Mouse (Mus musculus) adrenal gland, adult 18-20 months (tissue): ENCODE data around the gene Tnpo3. TPM values are rescaled to one million over a fixed set of nuclear protein-coding genes. Genes with fewer than 3 reads are reported as not detected.
"Not testable (repeated sequence)": the region's sequence is repeated elsewhere in the genome, so short reads cannot be mapped to it uniquely, and the experiment has no call there.

Experiments used
- DNase-seq, 2 experiments: peaks; one replicate each; pipeline ENCODE4 v3.0.0; 2021 to 2022; ENCODE audit warnings: low spot score in 2 of 2
- total RNA-seq, 2 experiments: library from RNA; stranded (reverse); gene quantifications; 1 replicate in 1 of 2; 2 replicates in 1 of 2; pipeline ENCODE4 v1.2.3; 2021

Tnpo3 gene
- total RNA-seq, 2 experiments from 2014 or later, result 59.3 to 60.6 TPM

DNA sequence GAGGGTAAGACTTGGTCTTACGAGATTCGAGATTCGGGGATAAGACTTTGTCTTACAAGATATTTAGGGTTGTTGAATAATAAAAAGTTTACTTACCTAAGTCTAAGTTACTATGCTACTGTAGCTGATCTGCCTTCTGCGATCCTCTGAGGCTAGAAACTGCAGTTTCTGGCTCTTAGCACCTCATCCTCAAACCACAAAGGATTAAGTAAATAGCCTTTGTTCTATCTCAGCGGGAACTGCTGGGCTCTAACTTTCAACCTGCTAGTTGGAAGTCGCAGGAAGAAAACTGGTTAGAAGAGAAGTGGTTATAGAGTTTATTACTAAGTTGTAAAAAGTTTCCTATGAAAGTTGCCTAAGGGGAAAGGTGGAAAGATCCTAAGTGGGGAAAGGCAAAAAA lies 12.6 kb upstream of the Tnpo3 start:
- DNase-seq, result no peak

DNA sequence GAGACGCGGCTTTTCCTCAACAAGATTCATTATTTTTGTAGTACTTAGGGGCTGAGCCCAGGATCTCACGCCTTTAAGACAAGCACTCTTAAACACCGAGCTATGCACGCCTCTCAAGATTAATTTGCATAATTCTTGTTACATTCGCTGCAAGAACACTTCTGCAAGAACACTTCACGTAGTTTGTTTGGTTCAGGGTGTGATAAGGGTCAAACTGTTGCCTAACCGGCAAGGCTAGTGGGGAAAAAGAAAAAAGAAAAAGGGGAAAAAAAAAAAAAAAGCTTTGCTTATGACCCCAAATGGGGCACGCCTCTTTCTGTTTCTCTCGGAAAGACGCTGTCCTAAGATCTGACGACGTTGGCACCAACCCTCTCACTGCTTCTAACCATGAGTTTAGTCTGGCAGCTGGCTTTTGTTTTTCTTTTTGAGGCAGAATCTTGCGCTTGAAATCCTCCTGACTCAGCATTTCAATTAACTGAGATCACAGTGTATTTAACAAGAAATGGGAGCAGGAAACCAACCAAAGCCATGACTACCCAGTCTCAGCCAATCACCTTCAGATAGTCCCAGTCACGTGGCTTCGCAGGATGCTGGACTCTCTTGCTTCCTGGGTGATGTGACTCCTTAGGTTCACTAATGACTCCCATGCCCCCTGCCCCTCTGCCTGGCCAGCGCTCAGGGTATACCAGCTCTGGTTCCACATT lies 11.3 kb upstream of the Tnpo3 start:
- no peak for DNase-seq

DNA sequence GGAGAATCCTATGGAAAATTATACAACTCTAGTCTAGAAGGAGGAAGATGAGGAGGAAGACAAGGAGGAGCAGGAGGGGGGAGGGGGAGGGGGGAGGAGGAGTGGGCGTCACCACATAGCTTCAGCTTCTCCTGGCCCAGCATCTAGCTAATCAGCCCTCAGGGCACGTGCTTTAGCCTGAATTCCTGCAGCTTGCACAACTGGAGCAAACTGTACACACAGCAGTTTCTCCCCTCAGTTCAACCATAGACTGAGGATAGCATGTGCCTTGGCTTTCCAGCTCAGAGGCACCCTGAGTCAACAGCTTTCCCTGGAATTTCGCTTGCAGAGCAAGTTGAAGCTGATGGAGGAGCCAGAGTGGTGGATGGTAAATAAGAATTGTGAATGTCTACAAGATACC lies 10.5 kb upstream of the Tnpo3 start:
- no peak for DNase-seq

DNA sequence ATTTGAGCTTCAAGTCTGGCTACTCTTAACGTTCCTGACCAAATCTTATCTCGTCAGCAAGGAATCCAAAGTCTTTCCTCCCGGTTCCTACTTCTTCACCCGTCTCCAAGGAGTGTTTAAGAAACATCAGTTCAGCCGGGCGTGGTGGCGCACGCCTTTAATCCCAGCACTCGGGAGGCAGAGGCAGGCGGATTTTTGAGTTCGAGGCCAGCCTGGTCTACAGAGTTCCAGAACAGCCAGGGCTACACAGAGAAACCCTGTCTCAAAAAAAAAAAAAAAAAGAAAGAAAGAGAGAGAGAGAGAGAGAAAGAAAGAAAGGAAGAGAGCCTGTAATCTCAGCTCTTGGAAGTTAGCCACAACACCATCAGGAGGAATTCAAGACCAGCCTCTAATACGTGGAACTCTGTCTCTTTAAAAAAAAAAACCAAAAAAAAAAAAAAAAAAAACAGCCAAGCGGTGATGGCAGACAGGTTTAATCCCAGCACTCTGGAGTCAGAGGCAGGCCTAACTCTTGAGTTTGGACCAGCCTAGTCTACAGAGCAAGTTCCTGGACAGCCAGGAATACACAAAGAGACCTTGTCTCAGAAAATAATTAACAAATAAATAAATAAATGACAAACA lies 443 bp upstream of the Tnpo3 start:
- DNase-seq, result not testable (repeated sequence)

DNA sequence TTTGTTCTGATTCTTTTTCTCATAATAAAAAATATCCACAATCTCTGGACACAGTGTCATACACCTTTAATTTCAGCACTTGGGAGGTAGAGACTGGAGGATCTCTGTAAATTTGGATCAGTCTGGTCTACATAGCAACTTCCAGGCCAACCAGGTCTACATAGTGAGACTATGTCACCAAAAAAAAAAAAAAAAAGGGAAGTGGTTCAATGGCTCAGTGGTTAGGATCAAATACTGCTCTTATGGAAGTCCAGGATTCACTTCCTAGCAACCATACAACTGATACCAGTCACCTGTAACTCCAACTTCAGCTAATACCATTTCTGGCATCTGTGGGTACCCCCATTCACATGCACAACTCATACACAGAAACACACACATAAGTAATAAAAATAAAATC lies 9.5 kb downstream of the Tnpo3 start:
- DNase-seq, result no peak

DNA sequence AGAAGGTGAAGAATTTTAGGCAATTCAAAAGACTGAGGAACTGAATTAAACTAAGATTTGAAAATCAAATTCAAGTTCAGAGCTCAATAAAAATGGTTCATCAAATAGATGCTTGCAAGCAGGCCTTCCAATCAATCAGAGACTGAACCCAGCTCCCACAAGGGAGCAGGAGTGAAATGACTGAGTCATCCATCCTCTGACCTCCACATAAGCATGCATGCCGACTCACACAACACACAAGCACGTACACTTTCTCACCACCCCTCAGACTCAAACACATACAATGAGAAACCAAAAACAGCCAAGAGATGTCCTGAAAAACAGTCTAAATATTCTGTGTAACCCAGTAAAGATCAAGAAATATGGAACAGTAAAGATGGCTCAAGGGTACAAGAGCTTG lies 14.0 kb downstream of the Tnpo3 start:
- DNase-seq, result no peak

DNA sequence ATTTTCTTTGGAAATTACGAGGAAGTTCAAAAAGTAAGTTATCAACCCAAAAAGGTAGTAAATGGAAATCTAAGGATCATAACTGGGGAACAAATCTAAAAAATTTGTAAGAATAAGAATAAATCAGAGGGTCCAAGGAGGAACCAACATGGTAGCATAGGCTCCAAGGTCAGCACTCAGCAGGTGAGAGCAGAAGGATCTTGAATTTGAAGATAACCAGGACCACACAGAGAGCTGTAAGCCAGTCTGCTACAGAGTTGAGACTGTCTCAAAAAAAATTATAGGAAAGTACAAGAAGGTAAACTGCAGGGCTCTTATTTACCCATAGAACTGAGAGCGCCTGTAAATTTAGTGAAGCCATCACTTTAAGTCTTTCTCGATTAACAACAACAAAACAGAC lies 28.5 kb downstream of the Tnpo3 start:
- no peak for DNase-seq

DNA sequence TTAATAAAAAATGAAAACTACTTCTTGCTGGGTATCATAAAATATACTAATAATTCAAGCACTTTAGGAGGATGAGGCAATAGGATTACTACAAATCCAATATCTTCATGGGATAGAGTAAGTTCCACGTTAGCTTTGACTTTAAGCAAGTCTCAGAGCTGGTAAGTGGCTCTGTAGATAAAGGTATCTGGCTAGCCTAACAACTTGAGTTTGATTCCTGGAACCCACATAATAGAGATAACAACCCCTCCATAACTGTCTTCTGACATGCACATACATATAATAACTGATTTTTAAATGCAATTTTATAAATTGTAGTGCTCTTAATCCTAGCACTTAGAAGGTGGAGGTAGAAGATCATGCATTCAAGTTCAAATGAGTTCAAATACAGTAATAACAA lies 28.9 kb downstream of the Tnpo3 start:
- no peak for DNase-seq

DNA sequence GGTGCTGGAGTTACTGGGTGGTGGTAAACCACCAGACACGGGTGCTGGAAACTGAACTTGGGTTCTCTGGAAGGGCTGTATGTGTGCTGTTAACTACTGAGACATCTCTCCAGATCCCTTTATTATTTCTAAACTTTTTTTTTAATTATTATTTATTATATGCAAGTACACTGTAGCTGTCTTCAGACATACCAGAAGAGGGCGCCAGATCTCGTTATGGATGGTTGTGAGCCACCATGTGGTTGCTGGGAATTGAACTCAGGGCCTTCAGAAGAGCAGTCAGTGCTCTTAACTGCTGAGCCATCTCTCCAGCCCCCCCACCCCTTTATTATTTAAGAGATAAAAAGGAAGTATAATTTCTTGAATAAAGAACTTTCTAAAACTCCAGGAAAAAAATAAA lies 33.3 kb downstream of the Tnpo3 start:
- not testable (repeated sequence) for DNase-seq

DNA sequence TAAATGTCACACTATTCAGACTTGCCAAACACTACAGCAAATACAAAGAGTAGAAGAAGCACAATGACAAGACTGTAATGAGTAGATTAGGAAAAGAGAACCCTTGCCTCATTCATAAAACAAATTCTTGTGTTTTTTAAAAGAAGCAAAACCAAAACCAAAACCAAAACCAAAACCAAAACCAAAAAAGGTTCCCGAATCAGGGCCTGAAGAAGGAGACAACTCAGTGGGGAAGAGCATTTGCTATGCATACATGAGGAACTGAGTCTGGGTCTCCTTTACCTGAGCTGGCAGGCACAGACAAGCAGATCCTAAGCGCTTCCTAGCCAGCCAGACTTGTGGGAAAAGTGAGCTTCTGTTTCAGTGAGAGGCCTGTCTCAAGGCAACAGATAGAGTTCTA lies 52.6 kb downstream of the Tnpo3 start:
- no peak for DNase-seq

DNA sequence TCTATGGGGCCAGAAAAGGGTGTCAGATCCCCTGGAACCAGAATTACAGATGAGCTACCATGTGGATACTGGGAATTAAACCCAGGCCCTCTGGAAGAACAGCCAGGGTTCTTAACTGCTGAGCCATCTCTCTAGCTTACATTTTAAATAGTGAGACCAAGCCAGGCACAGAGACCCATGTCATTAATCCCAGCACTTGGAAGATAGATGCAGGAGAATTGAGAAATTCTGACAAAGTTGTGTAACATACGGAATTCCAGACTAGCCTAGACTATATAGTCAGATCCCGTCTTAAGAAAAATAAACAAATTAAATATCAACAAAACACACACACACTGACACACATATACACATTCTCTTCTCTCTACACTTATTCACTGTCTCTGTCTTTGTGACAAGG lies 57.2 kb downstream of the Tnpo3 start:
- DNase-seq, result no peak

DNA sequence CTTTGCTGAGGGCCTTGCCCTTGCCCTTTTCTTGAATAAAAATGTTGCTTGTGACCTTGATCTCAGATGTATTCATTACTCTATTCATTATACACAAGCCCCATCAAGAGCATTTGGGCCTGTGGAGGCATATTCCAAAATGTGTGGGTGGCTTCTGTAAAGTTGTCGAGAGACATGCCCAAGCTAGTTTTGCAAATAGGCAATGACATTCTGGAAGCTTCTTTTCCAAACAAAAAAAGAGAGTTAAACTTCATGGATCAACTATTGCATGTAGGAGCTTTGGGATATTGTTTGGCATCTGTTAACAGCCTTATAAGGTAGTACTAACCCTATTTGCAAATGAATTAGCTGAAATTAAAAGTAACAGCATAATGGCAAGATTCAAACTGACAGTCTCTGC lies 61.6 kb downstream of the Tnpo3 start:
- no peak for DNase-seq

DNA sequence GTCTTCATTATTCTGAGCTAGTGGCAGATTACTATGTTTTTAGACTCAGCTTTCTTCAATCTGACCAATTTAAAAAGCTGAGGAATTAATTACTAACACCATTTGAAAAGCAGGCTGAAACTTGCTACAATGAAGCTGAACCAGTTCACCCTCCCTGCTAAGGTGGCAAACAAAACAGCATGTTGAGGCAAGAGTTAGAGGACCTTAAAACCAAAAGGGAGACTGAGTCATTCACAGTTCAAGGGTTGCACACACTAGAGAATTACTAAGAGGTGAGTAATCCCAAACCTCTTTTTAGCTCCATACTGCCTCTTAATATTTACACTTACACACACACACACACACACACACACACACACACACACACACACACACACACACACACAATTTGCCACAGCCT lies 62.1 kb downstream of the Tnpo3 start:
- DNase-seq, result no peak

DNA sequence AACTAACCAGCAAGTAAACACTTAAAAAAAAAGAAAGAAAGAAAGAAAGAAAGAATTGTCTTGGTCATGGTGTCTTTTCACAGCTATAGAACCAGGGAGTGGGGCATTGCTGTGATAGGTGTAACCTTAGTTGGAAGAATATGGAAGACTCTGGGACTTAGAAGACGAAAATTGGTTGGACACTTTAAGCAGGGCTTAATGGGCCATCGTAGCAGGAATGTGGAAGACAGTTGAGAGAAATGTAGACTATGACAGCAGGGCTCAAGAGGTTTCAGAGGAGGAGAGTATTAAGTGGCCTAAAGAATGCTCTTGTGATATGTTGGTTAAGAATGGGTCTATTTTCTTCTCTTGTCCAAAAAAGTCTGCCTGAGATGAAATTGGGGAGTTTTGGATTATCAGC lies 64.1 kb downstream of the Tnpo3 start:
- DNase-seq, result no peak

DNA sequence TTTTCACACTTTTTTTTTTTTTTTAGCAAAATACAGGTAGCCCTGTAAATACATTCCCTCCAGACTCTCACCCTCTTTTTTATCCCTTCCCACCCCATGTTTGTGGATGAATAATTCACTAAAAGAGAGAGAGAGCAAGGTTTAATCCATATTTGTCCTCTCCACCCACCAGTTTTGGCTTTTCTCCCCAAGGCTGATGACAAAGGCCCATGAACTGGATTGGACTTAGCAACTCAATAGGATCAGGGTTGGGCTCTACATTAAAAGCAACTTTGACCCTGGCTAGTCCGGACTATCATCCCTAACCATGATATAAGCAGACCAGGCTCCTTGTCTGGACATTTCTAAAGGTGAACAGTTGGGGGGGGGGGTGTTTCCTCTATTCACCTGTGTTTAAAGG lies 68.7 kb downstream of the Tnpo3 start:
- no peak for DNase-seq

DNA sequence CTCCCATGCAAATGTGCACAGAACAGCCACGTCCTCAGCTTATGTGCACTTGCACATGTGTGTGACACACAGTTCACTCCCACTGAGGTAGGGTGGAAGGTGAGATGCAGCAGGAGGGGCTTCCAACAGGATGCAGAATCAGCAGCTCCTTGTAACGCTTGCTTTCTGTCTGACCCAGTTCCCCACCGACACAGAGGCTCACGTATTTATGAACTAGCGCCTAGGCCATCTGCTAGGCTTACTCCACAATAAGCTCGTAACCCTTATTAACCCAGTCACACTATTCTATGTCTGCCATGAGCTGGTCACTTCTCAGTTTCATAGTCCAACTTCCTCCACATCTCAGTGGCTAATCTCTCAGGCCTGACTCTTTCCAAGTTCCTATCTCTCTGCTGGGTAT lies 69.5 kb downstream of the Tnpo3 start:
- DNase-seq, result no peak

DNA sequence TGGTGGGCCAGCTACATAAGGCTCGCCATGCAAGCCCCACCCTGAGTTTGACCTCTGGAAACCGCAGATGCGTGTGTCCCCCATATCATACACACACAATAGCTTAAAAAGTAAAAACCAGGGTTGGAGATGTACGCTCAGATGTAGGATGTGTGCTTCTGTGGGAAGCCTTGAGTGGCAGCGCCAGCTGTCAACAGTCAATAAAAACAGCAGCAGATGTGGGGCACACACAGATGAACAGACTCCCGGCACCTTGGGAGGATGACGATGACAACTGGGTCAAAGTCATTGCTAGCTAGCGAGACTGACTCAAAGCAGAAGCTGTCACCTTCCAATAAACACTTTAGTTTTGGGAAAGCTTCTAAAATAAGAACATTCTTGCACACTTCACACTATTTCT lies 70.2 kb downstream of the Tnpo3 start:
- no peak for DNase-seq

DNA sequence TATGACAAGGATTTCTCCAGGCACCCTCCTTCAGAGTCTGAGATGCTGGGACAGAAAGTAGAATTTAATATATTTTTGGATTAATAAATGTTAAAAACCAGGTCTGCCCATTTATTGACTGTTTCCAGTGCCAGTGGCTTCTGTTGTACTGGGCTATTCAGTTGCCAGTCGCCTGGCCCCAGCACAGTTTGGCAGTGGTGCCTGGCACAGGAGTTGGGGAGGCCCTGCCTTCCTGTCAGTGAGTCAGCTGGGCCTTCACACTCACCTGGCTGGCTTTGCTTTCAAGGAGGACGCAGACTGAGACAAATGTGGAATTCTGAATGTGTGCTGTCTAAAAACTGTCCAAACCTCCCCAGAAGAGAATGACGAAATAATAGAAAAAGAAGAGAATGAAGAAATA lies 72.5 kb downstream of the Tnpo3 start:
- no peak for DNase-seq

DNA sequence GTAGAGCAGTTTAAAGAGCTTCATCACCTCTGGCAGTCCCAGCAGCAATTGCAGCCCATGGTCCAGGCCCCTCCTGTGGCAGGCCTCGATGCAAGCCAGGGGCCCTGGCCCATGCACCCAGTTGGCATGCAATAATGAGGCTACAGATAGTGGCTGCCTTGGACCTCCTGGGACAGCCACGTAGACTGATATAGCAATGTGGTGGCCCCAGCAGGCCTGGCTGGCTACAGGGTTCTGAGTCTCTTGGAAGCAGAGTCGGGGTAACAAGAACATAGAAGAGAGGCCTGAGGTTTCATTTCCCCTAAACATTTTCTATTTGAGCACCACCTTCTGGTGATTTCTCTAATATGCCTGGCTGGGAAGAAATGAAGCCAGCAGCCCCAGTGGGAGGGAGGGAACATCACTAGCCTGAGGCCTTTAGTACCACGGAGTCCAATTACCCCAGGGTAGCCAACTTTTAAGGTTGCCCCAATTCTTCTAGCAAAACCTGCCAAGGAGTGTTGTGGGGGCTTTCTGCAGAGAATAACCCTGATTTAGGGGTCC lies 73.0 kb downstream of the Tnpo3 start:
- no peak for DNase-seq

DNA sequence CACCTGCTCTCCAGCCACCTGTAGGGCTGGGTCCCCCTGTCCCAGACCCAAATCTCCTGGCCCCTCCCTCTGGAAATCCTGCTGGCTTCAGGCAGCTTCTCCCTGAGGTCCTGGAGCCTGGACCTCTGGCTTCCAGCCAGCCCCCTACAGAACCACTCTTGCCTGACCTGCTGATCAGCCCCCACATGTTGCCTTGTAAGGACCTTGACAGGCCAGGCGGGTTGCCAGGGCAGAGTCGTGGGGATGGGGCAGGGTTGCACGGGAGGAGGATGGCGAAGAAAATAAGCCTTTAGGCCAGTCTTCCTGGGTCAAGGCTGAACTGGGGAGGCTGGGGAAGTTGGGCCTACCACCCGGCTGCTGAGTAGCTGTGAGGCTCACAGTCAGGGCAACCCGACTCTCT lies 74.4 kb downstream of the Tnpo3 start:
- peak in 1 of 2 experiments; percentile 26 for DNase-seq

DNA sequence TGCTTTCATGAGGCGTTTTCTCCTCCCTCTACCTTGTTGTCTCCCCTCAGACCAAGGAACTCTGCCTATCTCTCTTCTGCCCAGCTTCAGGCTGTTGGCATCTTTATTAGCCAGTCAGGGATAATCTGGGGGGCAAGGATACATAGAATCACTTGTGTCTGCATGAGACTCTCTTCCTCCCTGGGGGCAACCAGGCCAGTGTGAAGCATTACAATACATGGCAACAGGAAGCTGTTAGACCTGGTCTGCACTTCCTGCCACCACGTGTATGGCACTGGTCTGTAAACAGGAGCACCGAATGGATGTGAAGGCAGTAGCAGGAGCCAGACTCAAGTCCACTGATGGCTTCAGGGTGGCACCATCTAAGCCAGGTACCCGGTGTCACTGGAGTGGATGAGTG lies 79.6 kb downstream of the Tnpo3 start:
- DNase-seq, result no peak

DNA sequence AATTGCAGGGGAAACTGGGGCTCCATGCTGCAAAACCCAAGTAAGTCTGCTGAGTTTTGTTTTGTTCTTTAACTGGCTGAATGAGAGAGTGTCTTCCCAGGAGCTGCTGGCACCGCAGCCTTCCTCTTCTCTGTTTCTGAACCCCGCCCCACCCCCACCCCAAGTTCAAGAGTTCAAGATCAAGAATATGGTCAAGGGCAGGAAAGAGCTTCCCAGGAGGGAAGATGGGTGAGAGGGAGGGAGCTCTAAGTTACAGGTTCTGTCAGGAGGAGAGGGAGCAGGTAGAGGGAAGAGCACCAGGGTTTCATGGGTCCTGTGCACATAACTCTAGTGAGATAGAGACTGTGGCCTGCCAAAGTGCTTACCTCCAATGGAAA lies 80.3 kb downstream of the Tnpo3 start:
- no peak for DNase-seq
